Mouse (Mus musculus): Measurements from ENCODE around the gene Cnih3. TPM values are rescaled to one million over a fixed set of nuclear protein-coding genes. Genes with fewer than 3 reads are reported as not detected.

Cnih3 gene
- polyA plus RNA-seq, 1 experiment from 2014 or later, result 1.6 TPM

DNA sequence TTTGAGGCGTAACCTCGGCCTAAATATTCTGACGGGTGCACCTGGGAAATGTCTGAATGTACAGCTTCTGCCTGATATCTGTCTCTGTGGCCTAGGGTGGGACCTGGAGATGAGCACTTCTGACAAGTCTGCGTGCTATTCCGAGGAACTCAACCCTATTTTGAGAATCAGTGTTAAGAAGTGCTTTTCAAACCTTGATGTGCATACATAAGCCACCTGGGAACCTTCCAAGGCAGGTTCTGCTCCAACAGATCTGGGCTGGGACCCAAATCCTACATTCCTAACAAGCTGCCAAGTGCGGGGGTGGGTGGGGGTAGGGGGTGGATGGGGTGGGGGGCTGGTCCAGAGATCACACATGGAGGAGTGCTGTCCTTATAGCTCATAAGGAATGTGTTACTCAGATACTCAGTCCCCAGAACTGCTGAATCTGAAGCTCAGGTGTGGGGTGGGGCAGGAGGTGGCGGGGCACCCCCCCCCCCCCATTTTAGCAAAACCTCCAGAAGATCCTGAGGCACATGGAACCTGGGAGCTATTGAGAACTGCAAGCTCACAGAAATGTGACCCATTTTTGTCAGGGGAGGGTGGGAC, 89.3 kb downstream of the Cnih3 start:
- peak; percentile 67 for ATAC-seq (ENCODE audit: low read depth)
- Histone ChIP-seq H3K4me2 (ENCODE audit: low read depth, low read length) (no peak overlapping the region), H3K27ac (replicated peaks; ENCODE audit: low read depth, low read length) (peak overlapping the region; percentile 57), H3K27me3 (replicated peaks; ENCODE audit: control insufficient read depth, insufficient read depth, low read length) (no peaks in the 10 kb centered on the region), H3K4me3 (ENCODE audit: low read depth, low read length) (no peak overlapping the region), H3K9me3 (ENCODE audit: control insufficient read depth, low read length) (no peaks in the 10 kb centered on the region), H3K9ac (ENCODE audit: low read depth, low read length) (no peak overlapping the region), H3K36me3 (ENCODE audit: control insufficient read depth, insufficient read depth, low read length) (no peaks in the 10 kb centered on the region), H3K4me1 (ENCODE audit: control insufficient read depth, insufficient read depth, low read length) (peaks cover 16% of the 10 kb centered on the region)
- WGBS, result 62% methylated on average over 7 of the region's 7 CpGs
- DNase-seq (ENCODE audit: low spot score), result peak; percentile 92

DNA sequence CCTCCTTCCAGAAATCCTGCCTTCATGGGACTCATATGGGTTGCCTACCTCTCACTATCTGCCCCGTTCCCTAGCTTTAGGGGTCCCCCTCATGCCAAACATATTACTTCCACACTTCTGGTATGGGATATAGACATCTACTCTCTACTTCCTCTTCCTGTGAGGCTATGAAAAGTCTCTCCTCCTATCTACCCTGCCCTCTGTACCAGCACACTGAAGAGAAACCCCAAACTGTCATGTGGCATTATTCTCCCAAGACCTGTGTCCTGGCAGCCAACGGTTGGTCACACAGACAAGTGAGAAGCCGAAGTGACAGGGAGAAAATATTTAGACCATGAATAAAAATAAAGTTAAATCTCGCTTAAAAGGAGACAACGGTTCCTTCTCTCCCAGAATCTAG, 92.6 kb downstream of the Cnih3 start:
- no peak for DNase-seq (ENCODE audit: low spot score)
- no peaks in the 10 kb centered on the region for H3K27me3 ChIP-seq (replicated peaks; ENCODE audit: control insufficient read depth, insufficient read depth, low read length)
- WGBS, result 86% methylated on average over 5 of the region's 5 CpGs
- no peak overlapping the region for H3K27ac ChIP-seq (replicated peaks; ENCODE audit: low read depth, low read length)
- H3K4me1 ChIP-seq (ENCODE audit: control insufficient read depth, insufficient read depth, low read length), result peaks cover 19% of the 10 kb centered on the region
- no peak overlapping the region for H3K4me3 ChIP-seq (ENCODE audit: low read depth, low read length)
- H3K36me3 ChIP-seq (ENCODE audit: control insufficient read depth, insufficient read depth, low read length), result no peaks in the 10 kb centered on the region
- no peaks in the 10 kb centered on the region for H3K9me3 ChIP-seq (ENCODE audit: control insufficient read depth, low read length)
- no peak overlapping the region for H3K9ac ChIP-seq (ENCODE audit: low read depth, low read length)
- ATAC-seq (ENCODE audit: low read depth), result no peak
- H3K4me2 ChIP-seq (ENCODE audit: low read depth, low read length), result no peak overlapping the region

DNA sequence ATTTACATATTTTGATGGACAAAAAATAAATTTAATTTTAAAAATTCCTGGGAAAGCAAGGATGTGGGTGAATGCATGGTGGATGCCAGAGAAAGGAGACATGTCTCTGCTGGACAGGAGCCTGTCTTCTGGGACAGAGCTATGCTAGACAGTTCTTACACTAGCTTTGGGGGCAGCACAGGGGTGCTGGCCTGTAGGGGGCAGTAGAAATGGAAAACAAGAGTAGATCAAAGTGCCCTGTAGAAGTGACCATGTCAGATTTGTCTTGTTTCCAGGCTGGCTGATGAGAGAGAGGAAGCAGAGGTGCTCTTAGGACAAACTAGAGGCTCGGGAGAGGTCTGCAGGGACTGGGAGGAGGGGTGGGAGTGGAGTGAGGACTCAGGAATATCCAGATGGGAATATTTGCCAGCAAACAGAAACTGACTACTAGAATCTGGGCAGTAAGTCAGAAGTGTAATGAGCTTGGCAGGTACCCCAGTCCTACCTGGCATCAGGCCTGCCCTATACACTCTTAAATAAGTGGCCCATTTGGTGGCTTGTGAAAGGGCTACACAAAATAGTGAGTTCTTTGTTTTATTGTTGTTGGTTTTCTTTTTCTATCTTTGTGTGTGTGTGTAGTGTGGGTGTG, 93.3 kb downstream of the Cnih3 start:
- H3K4me3 ChIP-seq (ENCODE audit: low read depth, low read length), result no peak overlapping the region
- 32% methylated on average over 1 of the region's 1 CpGs for WGBS
- peak overlapping the region; percentile 49; the same call in 1 of the 2 replicates for H3K27ac ChIP-seq (replicated peaks; ENCODE audit: low read depth, low read length)
- DNase-seq (ENCODE audit: low spot score) (peak; percentile 59), ATAC-seq (ENCODE audit: low read depth) (no peak)
- H3K27me3 ChIP-seq (replicated peaks; ENCODE audit: control insufficient read depth, insufficient read depth, low read length), result no peaks in the 10 kb centered on the region
- no peak overlapping the region for H3K9ac ChIP-seq (ENCODE audit: low read depth, low read length)
- H3K4me2 ChIP-seq (ENCODE audit: low read depth, low read length), result no peak overlapping the region
- no peaks in the 10 kb centered on the region for H3K36me3 ChIP-seq (ENCODE audit: control insufficient read depth, insufficient read depth, low read length)
- H3K4me1 ChIP-seq (ENCODE audit: control insufficient read depth, insufficient read depth, low read length), result peaks cover 19% of the 10 kb centered on the region
- H3K9me3 ChIP-seq (ENCODE audit: control insufficient read depth, low read length), result no peaks in the 10 kb centered on the region

DNA sequence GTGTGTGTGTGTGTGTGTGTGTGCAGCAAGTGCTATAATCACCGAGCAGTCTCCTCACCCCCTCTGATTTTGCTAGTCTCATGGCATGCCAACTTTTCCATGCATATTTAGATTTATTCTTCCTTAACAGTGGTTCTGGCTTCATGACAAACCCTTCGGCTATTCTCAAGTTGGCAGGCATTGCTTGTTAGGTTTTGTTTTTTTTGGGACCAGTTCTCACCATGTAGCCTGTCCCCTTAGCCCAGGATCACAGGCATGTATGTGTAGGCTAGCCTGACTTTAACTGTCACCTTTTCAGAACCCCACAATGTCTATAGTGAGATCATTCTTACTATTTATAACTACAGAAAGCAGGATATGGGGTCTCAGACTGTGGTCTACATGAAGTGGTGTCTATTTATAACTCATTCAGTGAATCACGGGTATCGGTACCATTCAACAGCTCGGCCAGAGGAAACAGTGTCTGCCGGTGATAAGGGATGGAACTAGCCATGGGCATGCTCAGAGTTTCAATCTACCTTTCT, 94.2 kb downstream of the Cnih3 start:
- no peaks in the 10 kb centered on the region for H3K9me3 ChIP-seq (ENCODE audit: control insufficient read depth, low read length)
- ATAC-seq (ENCODE audit: low read depth) (no peak), DNase-seq (ENCODE audit: low spot score) (peak; percentile 86)
- 53% methylated on average over 6 of the region's 6 CpGs for WGBS
- no peaks in the 10 kb centered on the region for H3K27me3 ChIP-seq (replicated peaks; ENCODE audit: control insufficient read depth, insufficient read depth, low read length)
- H3K27ac ChIP-seq (replicated peaks; ENCODE audit: low read depth, low read length), result 0 out of 2 replicates have a peak overlapping the region, but pooled peaks have one; percentile 13
- H3K4me3 ChIP-seq (ENCODE audit: low read depth, low read length), result no peak overlapping the region
- H3K4me1 ChIP-seq (ENCODE audit: control insufficient read depth, insufficient read depth, low read length), result peaks cover 12% of the 10 kb centered on the region; the same call in 1 of the 2 replicates
- H3K9ac ChIP-seq (ENCODE audit: low read depth, low read length), result no peak overlapping the region
- H3K36me3 ChIP-seq (ENCODE audit: control insufficient read depth, insufficient read depth, low read length), result no peaks in the 10 kb centered on the region
- no peak overlapping the region for H3K4me2 ChIP-seq (ENCODE audit: low read depth, low read length)

DNA sequence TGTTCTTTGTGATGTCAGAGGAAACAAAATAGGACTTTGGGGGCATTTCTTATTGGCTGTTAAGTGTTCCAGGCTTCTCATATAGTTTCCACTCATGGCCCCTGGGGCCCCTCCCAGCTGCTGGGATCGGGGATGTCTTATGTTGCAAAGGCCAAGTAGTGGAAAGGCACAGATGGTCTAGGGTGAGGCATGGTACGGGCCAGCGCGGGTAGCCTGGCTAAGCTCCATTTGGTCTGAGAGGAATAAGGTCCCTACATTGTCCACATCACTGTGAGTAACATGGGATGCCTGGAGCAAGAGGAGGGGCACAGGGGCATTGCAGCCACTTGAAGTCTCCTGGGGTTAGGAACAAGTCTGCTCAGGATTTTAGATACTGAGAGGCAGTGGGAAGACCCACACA, 95.1 kb downstream of the Cnih3 start:
- Histone ChIP-seq H3K4me2 (ENCODE audit: low read depth, low read length) (no peak overlapping the region), H3K9me3 (ENCODE audit: control insufficient read depth, low read length) (no peaks in the 10 kb centered on the region), H3K27me3 (replicated peaks; ENCODE audit: control insufficient read depth, insufficient read depth, low read length) (no peaks in the 10 kb centered on the region), H3K4me1 (ENCODE audit: control insufficient read depth, insufficient read depth, low read length) (peaks cover 12% of the 10 kb centered on the region; the same call in 1 of the 2 replicates), H3K4me3 (ENCODE audit: low read depth, low read length) (no peak overlapping the region), H3K36me3 (ENCODE audit: control insufficient read depth, insufficient read depth, low read length) (no peaks in the 10 kb centered on the region), H3K9ac (ENCODE audit: low read depth, low read length) (no peak overlapping the region), H3K27ac (replicated peaks; ENCODE audit: low read depth, low read length) (no peak overlapping the region)
- 71% methylated on average over 4 of the region's 4 CpGs for WGBS
- ATAC-seq (ENCODE audit: low read depth), result no peak
- DNase-seq (ENCODE audit: low spot score), result no peak

DNA sequence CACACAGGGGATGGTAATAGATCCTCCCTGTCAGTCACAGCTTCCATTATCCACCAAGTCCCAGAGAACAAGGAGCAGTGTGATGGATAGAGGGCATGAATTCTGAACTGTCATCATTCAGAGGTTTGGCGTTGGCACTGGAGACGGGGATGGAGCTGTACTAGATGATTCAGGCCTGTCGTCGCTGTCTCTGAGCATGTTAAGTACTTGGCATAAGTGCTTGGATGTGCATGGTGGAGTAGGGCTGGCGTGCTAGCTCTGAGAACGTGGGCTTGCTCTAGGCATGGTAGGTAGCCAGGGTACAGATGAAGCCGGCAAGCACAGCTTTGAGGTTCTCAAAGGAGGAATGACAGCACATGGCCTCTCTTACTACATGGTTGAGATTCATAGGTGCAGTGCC, 95.6 kb downstream of the Cnih3 start:
- 73% methylated on average over 7 of the region's 7 CpGs for WGBS
- no peak overlapping the region for H3K27ac ChIP-seq (replicated peaks; ENCODE audit: low read depth, low read length)

DNA sequence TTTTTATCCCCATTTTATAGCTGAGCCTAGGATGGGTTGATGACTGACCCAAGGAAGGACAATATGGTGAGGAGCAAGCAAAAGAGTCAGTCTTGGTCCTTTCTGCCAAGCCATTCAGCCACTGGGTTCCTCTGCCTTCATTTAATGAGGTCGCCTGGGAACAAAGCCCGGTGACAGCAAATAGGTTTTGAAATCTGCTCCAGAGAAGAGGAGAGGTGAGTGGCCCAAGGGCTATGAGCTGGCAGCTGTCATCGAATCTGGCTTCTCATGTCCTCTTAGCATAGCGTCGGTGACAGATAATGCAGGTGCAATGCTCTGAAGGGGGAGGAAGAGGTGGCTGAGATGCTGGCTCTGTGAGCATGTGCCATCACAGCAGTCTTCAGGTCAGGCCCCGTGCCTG, 100.7 kb downstream of the Cnih3 start:
- Histone ChIP-seq H3K9me3 (ENCODE audit: control insufficient read depth, low read length) (no peaks in the 10 kb centered on the region), H3K27me3 (replicated peaks; ENCODE audit: control insufficient read depth, insufficient read depth, low read length) (no peaks in the 10 kb centered on the region), H3K27ac (replicated peaks; ENCODE audit: low read depth, low read length) (no peak overlapping the region), H3K36me3 (ENCODE audit: control insufficient read depth, insufficient read depth, low read length) (no peaks in the 10 kb centered on the region), H3K4me1 (ENCODE audit: control insufficient read depth, insufficient read depth, low read length) (no peaks in the 10 kb centered on the region), H3K9ac (ENCODE audit: low read depth, low read length) (no peak overlapping the region), H3K4me3 (ENCODE audit: low read depth, low read length) (no peak overlapping the region), H3K4me2 (ENCODE audit: low read depth, low read length) (no peak overlapping the region)
- DNase-seq (ENCODE audit: low spot score), result no peak
- 71% methylated on average over 6 of the region's 6 CpGs for WGBS
- no peak for ATAC-seq (ENCODE audit: low read depth)

More for the DNA sequence above, 95.6 kb downstream of the Cnih3 start:
- no peaks in the 10 kb centered on the region for H3K27me3 ChIP-seq (replicated peaks; ENCODE audit: control insufficient read depth, insufficient read depth, low read length)
- H3K9ac ChIP-seq (ENCODE audit: low read depth, low read length), result no peak overlapping the region
- H3K4me2 ChIP-seq (ENCODE audit: low read depth, low read length), result no peak overlapping the region
- H3K4me1 ChIP-seq (ENCODE audit: control insufficient read depth, insufficient read depth, low read length), result peaks cover 12% of the 10 kb centered on the region; the same call in 1 of the 2 replicates
- H3K36me3 ChIP-seq (ENCODE audit: control insufficient read depth, insufficient read depth, low read length), result no peaks in the 10 kb centered on the region
- no peak for DNase-seq (ENCODE audit: low spot score)
- no peaks in the 10 kb centered on the region for H3K9me3 ChIP-seq (ENCODE audit: control insufficient read depth, low read length)
- ATAC-seq (ENCODE audit: low read depth), result no peak
- no peak overlapping the region for H3K4me3 ChIP-seq (ENCODE audit: low read depth, low read length)

DNA sequence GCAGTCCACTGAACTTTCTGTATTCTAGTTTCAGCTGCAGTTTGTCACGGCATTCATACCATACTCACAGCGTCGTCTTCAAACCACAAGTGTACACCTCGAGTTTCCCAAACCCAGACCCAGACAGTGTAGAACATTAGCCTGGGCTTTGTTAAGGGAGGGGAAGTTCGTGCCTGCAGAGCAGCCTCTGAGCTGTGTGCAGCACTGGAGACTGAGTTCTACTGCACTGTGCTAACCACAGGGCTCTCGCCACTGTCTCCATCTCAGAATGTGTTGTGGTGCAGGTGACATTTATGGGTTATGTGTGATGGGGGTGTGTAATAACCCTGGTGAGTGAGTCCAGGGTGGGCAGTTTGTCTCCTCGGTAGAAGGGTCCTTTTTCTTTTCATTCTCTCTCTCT, 104.5 kb downstream of the Cnih3 start:
- Histone ChIP-seq H3K36me3 (ENCODE audit: control insufficient read depth, insufficient read depth, low read length) (no peaks in the 10 kb centered on the region), H3K9me3 (ENCODE audit: control insufficient read depth, low read length) (no peaks in the 10 kb centered on the region), H3K4me2 (ENCODE audit: low read depth, low read length) (no peak overlapping the region), H3K4me1 (ENCODE audit: control insufficient read depth, insufficient read depth, low read length) (peaks cover 3% of the 10 kb centered on the region; the same call in 1 of the 2 replicates), H3K27ac (replicated peaks; ENCODE audit: low read depth, low read length) (no peak overlapping the region), H3K9ac (ENCODE audit: low read depth, low read length) (no peak overlapping the region), H3K4me3 (ENCODE audit: low read depth, low read length) (no peak overlapping the region), H3K27me3 (replicated peaks; ENCODE audit: control insufficient read depth, insufficient read depth, low read length) (no peaks in the 10 kb centered on the region)
- WGBS, result 75% methylated on average over 7 of the region's 7 CpGs
- DNase-seq (ENCODE audit: low spot score) (no peak), ATAC-seq (ENCODE audit: low read depth) (no peak)
